Comparison of ENCODE assay signal across 32 mouse cellular contexts in the genomic region with DNA sequence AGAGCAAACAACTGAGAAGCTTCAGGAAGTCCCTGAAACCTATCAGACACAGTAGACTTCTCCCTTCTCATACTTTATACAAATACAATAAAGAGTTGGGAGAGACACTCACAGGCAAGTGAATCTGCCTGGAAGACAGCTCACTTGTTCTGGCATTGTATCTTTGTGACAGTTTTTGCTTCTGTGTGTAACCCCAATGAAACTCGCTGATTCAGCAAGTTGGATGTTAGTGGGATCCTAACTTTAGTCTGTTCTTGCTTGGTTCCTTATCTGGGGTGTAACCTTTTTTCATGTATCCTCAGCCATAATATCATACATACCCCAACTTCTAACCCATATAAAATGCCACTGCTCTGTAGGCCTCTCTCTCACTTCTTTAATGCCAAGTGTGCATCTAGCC.
"Had no signal": no experiment of that assay in that cellular context is flagged by ENCODE, and none has a peak within 500 bp of the region (broad histone marks: within the 10 kb centered on the region; RNA-seq: fewer than 3 reads in every experiment).

No protein-coding gene starts in this region.

- H3K4me3 ChIP-seq: left cerebral cortex, adult 2 months; limb, embryonic 10.5 days; limb, embryonic 12.5 days; limb, embryonic 13.5 days; limb, embryonic 15.5 days; liver, embryonic 12.5 days; liver, embryonic 13.5 days; liver, embryonic 15.5 days; lung, embryonic 15.5 days; megakaryocyte, embryonic 14.5 days; midbrain, embryonic 10.5 days; midbrain, embryonic 12.5 days; midbrain, embryonic 13.5 days; midbrain, embryonic 15.5 days; myocyte had no signal

- H3K9me3 ChIP-seq: limb, embryonic 10.5 days; limb, embryonic 12.5 days; limb, embryonic 13.5 days; limb, embryonic 15.5 days; liver, embryonic 12.5 days; liver, embryonic 13.5 days; liver, embryonic 15.5 days; lung, embryonic 15.5 days; midbrain, embryonic 10.5 days; midbrain, embryonic 12.5 days; midbrain, embryonic 13.5 days; midbrain, embryonic 15.5 days had no signal

- H3K27me3 ChIP-seq: limb, embryonic 12.5 days; limb, embryonic 13.5 days; limb, embryonic 15.5 days; liver, embryonic 12.5 days; liver, embryonic 13.5 days; liver, embryonic 15.5 days; lung, embryonic 15.5 days; megakaryocyte, embryonic 14.5 days; midbrain, embryonic 12.5 days; midbrain, embryonic 13.5 days; midbrain, embryonic 15.5 days had no signal

- H3K9ac ChIP-seq: limb, embryonic 12.5 days; limb, embryonic 13.5 days; limb, embryonic 15.5 days; liver, embryonic 12.5 days; liver, embryonic 13.5 days; liver, embryonic 14.5 days; liver, embryonic 15.5 days; liver, postnatal 0 days; lung, embryonic 14.5 days; lung, embryonic 15.5 days; midbrain, embryonic 12.5 days; midbrain, embryonic 13.5 days; midbrain, embryonic 15.5 days had no signal

- H3K27ac ChIP-seq: left cerebral cortex, adult 2 months; limb, embryonic 10.5 days; limb, embryonic 12.5 days; limb, embryonic 13.5 days; limb, embryonic 15.5 days; liver, embryonic 12.5 days; liver, embryonic 13.5 days; liver, embryonic 14.5 days; liver, embryonic 15.5 days; lung, embryonic 15.5 days; macrophage; midbrain, embryonic 10.5 days; midbrain, embryonic 12.5 days; midbrain, embryonic 13.5 days; midbrain, embryonic 15.5 days had no signal

- ATAC-seq: liver, embryonic 12.5 days; liver, postnatal 0 days; lung, postnatal 0 days; midbrain, embryonic 13.5 days; midbrain, embryonic 15.5 days; midbrain, embryonic 16.5 days had no signal

- H3K36me3 ChIP-seq: limb, embryonic 10.5 days; limb, embryonic 12.5 days; limb, embryonic 13.5 days; limb, embryonic 15.5 days; liver, embryonic 12.5 days; liver, embryonic 13.5 days; liver, embryonic 15.5 days; lung, embryonic 15.5 days; midbrain, embryonic 10.5 days; midbrain, embryonic 12.5 days; midbrain, embryonic 13.5 days; midbrain, embryonic 15.5 days had no signal

- H3K4me1 ChIP-seq: limb, embryonic 10.5 days; limb, embryonic 12.5 days; limb, embryonic 13.5 days; limb, embryonic 15.5 days; liver, embryonic 12.5 days; liver, embryonic 13.5 days; liver, embryonic 15.5 days; lung, embryonic 15.5 days; megakaryocyte, embryonic 14.5 days; midbrain, embryonic 10.5 days; midbrain, embryonic 12.5 days; midbrain, embryonic 13.5 days; midbrain, embryonic 15.5 days had no signal

- H3K4me2 ChIP-seq: limb, embryonic 12.5 days; limb, embryonic 13.5 days; limb, embryonic 15.5 days; liver, embryonic 11.5 days; liver, embryonic 12.5 days; liver, embryonic 13.5 days; liver, embryonic 15.5 days; lung, embryonic 14.5 days; lung, embryonic 15.5 days; midbrain, embryonic 11.5 days; midbrain, embryonic 12.5 days; midbrain, embryonic 13.5 days; midbrain, embryonic 15.5 days had no signal

- DNase-seq: left cerebral cortex, postnatal 4 days; liver; liver, embryonic 13.5 days; liver, postnatal 0 days; lung, adult 18-20 months; lung, adult 2 months; lung, embryonic 14.5 days; lung, postnatal 10 days; lung, postnatal 14 days; lung, postnatal 36 days; lung, postnatal 4 days; midbrain, embryonic 14.5 days had no signal
